Mouse (Mus musculus) MEL (cell line): Measurements from ENCODE around the gene Chuk. TPM values are rescaled to one million over a fixed set of nuclear protein-coding genes. Genes with fewer than 3 reads are reported as not detected.

Source experiments
- DNase-seq: peaks from one replicate; pipeline ENCODE4 v3.0.0; 2011; ENCODE audit warnings: low read depth, low spot score
- H3K27ac ChIP-seq: 2 replicates; pipeline ENCODE4 v1.5.1; 2012; ENCODE audit warnings: low read depth, mild to moderate bottlenecking, control low read depth, low read length, moderate library complexity; ENCODE audit not compliant: control insufficient read depth
- H3K27me3 ChIP-seq, 2 experiments: fragments of 150-350 bp in 1 of 2; sonication (generic) in 1 of 2; 2 replicates each; pipeline ENCODE4 v1.6.1; 2012; ENCODE audit warnings: low read length in 2 of 2, mild to moderate bottlenecking in 2 of 2, improper control_type of control experiment in 1 of 2, moderate library complexity in 1 of 2; ENCODE audit not compliant: insufficient read depth in 2 of 2, control insufficient read depth in 1 of 2
- H3K36me3 ChIP-seq, 2 experiments: 2 replicates each; pipeline ENCODE4 v1.6.1; 2012 to 2014; ENCODE audit warnings: low read length in 2 of 2, improper control_type of control experiment in 1 of 2, inconsistent platforms in 1 of 2, mild to moderate bottlenecking in 1 of 2; ENCODE audit not compliant: insufficient read depth in 2 of 2, control insufficient read depth in 1 of 2
- H3K4me1 ChIP-seq, 2 experiments: fragments of 150-350 bp in 1 of 2; sonication (generic) in 1 of 2; 2 replicates each; pipeline ENCODE4 v1.6.1; 2012; ENCODE audit warnings: low read length in 2 of 2, improper control_type of control experiment in 1 of 2, mild to moderate bottlenecking in 1 of 2; ENCODE audit not compliant: insufficient read depth in 2 of 2, control insufficient read depth in 1 of 2
- H3K4me3 ChIP-seq, 2 experiments: fragments of 150-350 bp in 1 of 2; sonication (generic) in 1 of 2; 2 replicates each; pipeline ENCODE4 v1.5.1; 2012; ENCODE audit warnings: low read depth in 2 of 2, low read length in 2 of 2, mild to moderate bottlenecking in 2 of 2, moderate library complexity in 2 of 2, control low read depth in 1 of 2, improper control_type of control experiment in 1 of 2; ENCODE audit not compliant: control insufficient read depth in 1 of 2, insufficient read depth in 1 of 2
- H3K79me2 ChIP-seq: 2 replicates; pipeline ENCODE4 v1.6.1; 2012; ENCODE audit warnings: mild to moderate bottlenecking, low read length, moderate library complexity; ENCODE audit not compliant: control insufficient read depth, poor library complexity, insufficient read depth
- H3K9ac ChIP-seq: 2 replicates; pipeline ENCODE4 v1.6.1; 2012; ENCODE audit warnings: low read depth, mild to moderate bottlenecking, control low read depth, low read length, moderate library complexity; ENCODE audit not compliant: control insufficient read depth, poor library complexity, severe bottlenecking
- H3K9me3 ChIP-seq: fragments of 150-350 bp; sonication (generic); replicated peaks from 2 replicates; pipeline ENCODE4 v1.6.1; 2012; ENCODE audit warnings: mild to moderate bottlenecking, low read length, improper control_type of control experiment, moderate library complexity; ENCODE audit not compliant: insufficient read depth
- BHLHE40 ChIP-seq: IDR thresholded peaks from 2 replicates; pipeline ENCODE4 v1.6.1; 2012; ENCODE audit warnings: low read depth, mild to moderate bottlenecking, inconsistent platforms, low read length, improper control_type of control experiment, borderline replicate concordance
- CHD1 ChIP-seq: IDR thresholded peaks from 2 replicates; pipeline ENCODE4 v1.6.1; 2012; ENCODE audit warnings: low read depth, mild to moderate bottlenecking, inconsistent platforms, low read length, improper control_type of control experiment
- CTCF ChIP-seq, 3 experiments: IDR thresholded peaks in 2 of 3; conservative IDR thresholded peaks in 1 of 3; 2 replicates each; pipeline ENCODE4 v1.5.1; 2011 to 2012; ENCODE audit warnings: low read length in 3 of 3, low read depth in 2 of 3, mild to moderate bottlenecking in 2 of 3, improper control_type of control experiment in 1 of 3, inconsistent platforms in 1 of 3, mixed read lengths in 1 of 3, moderate library complexity in 1 of 3; ENCODE audit not compliant: control insufficient read depth in 1 of 3, insufficient read depth in 1 of 3, poor library complexity in 1 of 3, severe bottlenecking in 1 of 3
- E2F4 ChIP-seq: IDR thresholded peaks from 2 replicates; pipeline ENCODE4 v1.6.1; 2011; ENCODE audit warnings: low read depth, low read length, improper control_type of control experiment, borderline replicate concordance
- JUND ChIP-seq: IDR thresholded peaks from 2 replicates; pipeline ENCODE4 v1.6.1; 2011; ENCODE audit warnings: low read depth, mild to moderate bottlenecking, improper control_type of control experiment, low read length
- MAZ ChIP-seq: IDR thresholded peaks from 2 replicates; pipeline ENCODE4 v1.6.1; 2012; ENCODE audit warnings: low read depth, mild to moderate bottlenecking, inconsistent platforms, low read length, improper control_type of control experiment
- MYB ChIP-seq: IDR thresholded peaks from 2 replicates; pipeline ENCODE4 v1.6.1; 2011; ENCODE audit warnings: mild to moderate bottlenecking, low read depth, low read length, improper control_type of control experiment
- NRF1 ChIP-seq: IDR thresholded peaks from 2 replicates; pipeline ENCODE4 v1.6.1; 2014; ENCODE audit warnings: low read depth, mild to moderate bottlenecking, inconsistent platforms, low read length, improper control_type of control experiment, moderate library complexity; ENCODE audit not compliant: poor library complexity, insufficient read depth, severe bottlenecking
- POLR2A ChIP-seq, 2 experiments: IDR thresholded peaks; 2 replicates each; pipeline ENCODE4 v1.6.1; 2011 to 2012; ENCODE audit warnings: low read length in 2 of 2, mild to moderate bottlenecking in 2 of 2, control low read depth in 1 of 2, improper control_type of control experiment in 1 of 2, low read depth in 1 of 2, moderate library complexity in 1 of 2; ENCODE audit not compliant: control insufficient read depth in 1 of 2, insufficient read depth in 1 of 2, poor library complexity in 1 of 2
- POLR2AphosphoS2 ChIP-seq: IDR thresholded peaks from 2 replicates; pipeline ENCODE4 v1.6.1; 2011; ENCODE audit warnings: low read length, improper control_type of control experiment
- POLR2AphosphoS5 ChIP-seq: IDR thresholded peaks from 2 replicates; pipeline ENCODE4 v1.6.1; 2012; ENCODE audit warnings: low read depth, borderline replicate concordance, mild to moderate bottlenecking, inconsistent platforms, low read length, moderate library complexity, mixed read lengths
- RAD21 ChIP-seq: IDR thresholded peaks from 2 replicates; pipeline ENCODE4 v1.6.1; 2011; ENCODE audit warnings: mild to moderate bottlenecking, low read depth, low read length, improper control_type of control experiment
- RCOR1 ChIP-seq: IDR thresholded peaks from 2 replicates; pipeline ENCODE4 v1.6.1; 2012; ENCODE audit warnings: low read depth, mild to moderate bottlenecking, inconsistent platforms, low read length, improper control_type of control experiment
- TCF12 ChIP-seq: IDR thresholded peaks from 2 replicates; pipeline ENCODE4 v1.6.1; 2014; ENCODE audit warnings: low read depth, mild to moderate bottlenecking, inconsistent platforms, low read length, improper control_type of control experiment, moderate library complexity
- UBTF ChIP-seq: IDR thresholded peaks from 2 replicates; pipeline ENCODE4 v1.6.1; 2012; ENCODE audit warnings: low read depth, mild to moderate bottlenecking, inconsistent platforms, low read length, improper control_type of control experiment, moderate library complexity, borderline replicate concordance; ENCODE audit not compliant: insufficient read depth
- ZC3H11A ChIP-seq: IDR thresholded peaks from 2 replicates; pipeline ENCODE4 v1.6.1; 2012; ENCODE audit warnings: low read depth, mild to moderate bottlenecking, inconsistent platforms, low read length, improper control_type of control experiment
- ZMIZ1 ChIP-seq: IDR thresholded peaks from 2 replicates; pipeline ENCODE4 v1.6.1; 2012; ENCODE audit warnings: low read depth, mild to moderate bottlenecking, inconsistent platforms, low read length, improper control_type of control experiment, moderate library complexity
- ZNF384 ChIP-seq: IDR thresholded peaks from 2 replicates; pipeline ENCODE4 v1.6.1; 2012; ENCODE audit warnings: low read depth, mild to moderate bottlenecking, inconsistent platforms, low read length, improper control_type of control experiment
- polyA plus RNA-seq, 2 experiments: library from polyadenylated mRNA; stranded (reverse) in 1 of 2; unstranded in 1 of 2; fragments of >175 nt in 1 of 2; fragments of >200 nt in 1 of 2; gene quantifications; 2 replicates each; pipeline versions ENCODE4 v1.2.1 to v1.2.4; 2012; ENCODE audit warnings: low replicate concordance in 2 of 2, low read depth in 1 of 2; ENCODE audit not compliant: insufficient read length in 2 of 2, insufficient read depth in 1 of 2, missing spikeins in 1 of 2
- total RNA-seq: library from RNA; depleted of rRNA; stranded (reverse); fragments of 300-350 nt; gene quantifications from 2 replicates; pipeline ENCODE4 v1.2.3, GENCODE M21; 2012

Gene Chuk
- total and polyA plus RNA-seq, 3 experiments = 50.5 to 463 (median 58.3) TPM

DNA sequence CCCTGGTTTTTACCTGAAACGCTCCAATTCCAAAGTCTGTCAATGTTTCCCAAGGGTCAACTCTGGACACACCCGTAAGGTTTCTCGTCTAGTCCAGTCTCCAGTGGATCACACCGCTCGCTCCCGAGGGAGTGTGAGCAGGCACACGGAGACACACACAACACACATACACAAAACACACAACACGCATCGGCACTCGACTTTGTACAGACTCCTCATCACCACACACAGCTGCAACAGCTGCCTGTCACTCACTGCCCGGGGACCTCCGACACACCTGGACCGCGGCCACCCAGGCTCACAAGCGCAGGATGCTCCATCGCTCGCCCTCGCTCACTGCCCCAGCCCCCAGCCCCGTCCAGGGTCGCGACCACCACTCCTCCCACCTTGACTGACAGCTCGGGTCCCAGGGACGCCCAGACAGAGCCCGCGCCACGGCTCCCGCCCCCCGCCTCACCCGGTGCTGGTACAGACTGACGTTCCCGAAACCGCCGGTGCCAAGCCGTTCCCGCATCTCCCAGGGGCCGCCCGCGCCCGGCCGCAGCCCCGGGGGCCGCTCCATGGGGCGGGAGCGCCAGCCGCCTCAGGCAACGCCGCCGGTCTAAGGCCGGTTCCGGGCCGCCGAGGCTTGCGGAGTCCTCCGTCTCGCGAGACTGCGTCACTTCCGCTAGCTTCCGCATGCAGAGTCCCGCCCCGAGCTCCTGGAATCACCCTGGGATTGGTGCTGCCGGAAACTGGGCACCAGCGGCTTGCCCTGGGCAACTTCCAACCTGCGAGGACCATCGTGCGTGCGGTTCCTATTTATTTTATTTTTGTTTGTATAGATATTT, at the start of gene Chuk (continued):
- TF ChIP-seq CHD1 (no peak), POLR2A (IDR thresholded peaks at IDR 0.05; ENCODE audit: control insufficient read depth in 1 of 2, insufficient read depth in 1 of 2, low read depth in 1 of 2, low read length in 2 of 2, poor library complexity in 1 of 2) (peak; percentile 97 to 98), BHLHE40 (no peak), MAZ (no peak)
- TF ChIP-seq, all 39 proteins: peak for 13

DNA sequence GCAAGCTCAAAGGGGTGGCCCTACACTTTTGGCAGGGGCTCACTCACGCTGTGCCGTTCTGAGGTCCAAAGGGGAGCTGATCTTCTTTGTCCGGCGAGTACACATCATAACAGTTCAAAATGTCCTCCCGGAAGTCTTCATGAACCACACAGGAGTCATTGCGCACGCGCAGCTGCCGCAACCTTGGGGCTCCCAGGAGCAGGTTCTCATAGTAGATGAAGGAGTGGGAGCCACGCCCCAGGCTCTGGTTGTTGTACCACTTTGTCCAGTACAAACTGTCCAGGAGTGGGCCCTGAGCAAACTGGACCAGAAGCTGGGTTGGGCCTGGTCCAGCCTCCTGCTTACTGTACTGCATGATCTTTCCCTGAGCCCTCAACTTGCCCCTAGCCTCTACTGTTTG, 49.7 kb upstream of the Chuk start:
- no peak overlapping the region for H3K9ac ChIP-seq
- no peaks in the 10 kb centered on the region for H3K4me1 ChIP-seq
- TF ChIP-seq NRF1 (no peak), RAD21 (no peak), ZC3H11A (no peak), UBTF (no peak), MAZ (no peak), MYB (no peak), ZNF384 (no peak), JUND (no peak), ZMIZ1 (no peak), E2F4 (no peak), POLR2AphosphoS2 (no peak), CTCF (IDR thresholded peaks at IDR 0.05 in 2 of 3, conservative IDR thresholded peaks at IDR 0.05 in 1 of 3; ENCODE audit: control insufficient read depth in 1 of 3, insufficient read depth in 1 of 3, low read depth in 2 of 3, low read length in 3 of 3, poor library complexity in 1 of 3, severe bottlenecking in 1 of 3) (no peak), RCOR1 (no peak), TCF12 (no peak), POLR2AphosphoS5 (no peak)
- DNase-seq = no peak
- no peak overlapping the region for H3K4me3 ChIP-seq
- H3K27me3 ChIP-seq = peaks cover 18 to 22% of the 10 kb centered on the region in 2 experiments
- H3K79me2 ChIP-seq = no peaks in the 10 kb centered on the region
- H3K9me3 ChIP-seq = no peaks in the 10 kb centered on the region
- H3K36me3 ChIP-seq = no peaks in the 10 kb centered on the region
- no peak overlapping the region for H3K27ac ChIP-seq
